Mouse (Mus musculus) heart, postnatal 0 days (tissue): ENCODE measurements around the gene Pcid2. TPM values are rescaled to one million over a fixed set of nuclear protein-coding genes. Genes with fewer than 3 reads are reported as not detected.
A peak's percentile ranks its signal among the peaks of the same experiment; 100 is the strongest.

Experiments
- ATAC-seq: fragments of 200-750 bp; cut with Nextera tagmentation; 2 replicates; pipeline ENCODE4 v1.8.0; 2017; ENCODE audit warnings: low read depth, moderate number of reproducible peaks, moderate library complexity; ENCODE audit not compliant: insufficient read depth
- DNase-seq: peaks from one replicate; pipeline ENCODE4 v3.0.0-alpha.2; 2016; ENCODE audit warnings: low spot score
- H3K27ac ChIP-seq: fragments of 300-500 bp; sonication (generic); 2 replicates; pipeline ENCODE4 v1.5.1; 2014; ENCODE audit warnings: low read depth, mild to moderate bottlenecking
- H3K27me3 ChIP-seq: fragments of 300-500 bp; sonication (generic); 2 replicates; pipeline ENCODE4 v1.6.1; 2014; ENCODE audit warnings: low read length, mixed read lengths; ENCODE audit not compliant: control insufficient read depth, insufficient read depth
- H3K36me3 ChIP-seq: fragments of 300-500 bp; sonication (generic); replicated peaks from 2 replicates; pipeline ENCODE4 v1.6.1; 2014; ENCODE audit warnings: low read length, mixed read lengths; ENCODE audit not compliant: control insufficient read depth, insufficient read depth
- H3K4me1 ChIP-seq: fragments of 300-500 bp; sonication (generic); 2 replicates; pipeline ENCODE4 v1.6.1; 2014; ENCODE audit warnings: antibody characterized with exemption; ENCODE audit not compliant: control insufficient read depth, insufficient read depth
- H3K4me2 ChIP-seq: fragments of 300-500 bp; sonication (generic); 2 replicates; pipeline ENCODE4 v1.6.1; 2014; ENCODE audit warnings: low read depth, mild to moderate bottlenecking, low read length, moderate library complexity
- H3K4me3 ChIP-seq: fragments of 300-500 bp; sonication (generic); 2 replicates; pipeline ENCODE4 v1.5.1; 2014; ENCODE audit warnings: low read depth, low read length
- H3K9ac ChIP-seq: fragments of 300-500 bp; sonication (generic); replicated peaks from 2 replicates; pipeline ENCODE4 v1.6.1; 2014; ENCODE audit warnings: low read depth, low read length, mixed read lengths
- H3K9me3 ChIP-seq: fragments of 300-500 bp; sonication (generic); replicated peaks from 2 replicates; pipeline ENCODE4 v1.6.1; 2016; ENCODE audit warnings: low read length; ENCODE audit not compliant: control insufficient read depth
- CTCF ChIP-seq: IDR thresholded peaks from 2 replicates; pipeline ENCODE4 v1.5.1; 2016; ENCODE audit warnings: antibody characterized with exemption, control low read depth, low read depth
- EP300 ChIP-seq: IDR thresholded peaks from 2 replicates; pipeline ENCODE4 v1.6.1; 2016; ENCODE audit warnings: antibody characterized with exemption, low read depth
- WGBS: fragments of 180-500 bp; shearing (Covaris S2); extraction: QIAGEN DNeasy Blood & Tissue Kit; methylation state at CpG from one replicate; pipeline ENCODE4 v1.1.7; 2014; 5-methylcytosine and 5-hydroxymethylcytosine counted together
- polyA plus RNA-seq: library from polyadenylated mRNA; unstranded; fragments of >200 nt; fragmentation: Nextera tagmentation; extraction: Ambion mirVana; gene quantifications from 2 replicates; pipeline ENCODE4 v1.2.1, GENCODE M21; 2015
- total RNA-seq: library from RNA; depleted of rRNA; stranded (reverse); fragments of >200 nt; gene quantifications from 2 replicates; pipeline ENCODE4 v1.2.3, GENCODE M21; 2014; ENCODE audit warnings: low replicate concordance; rRNA removed

Pcid2 gene
- total RNA-seq: 8.2 and 13.1 TPM in 2 replicates
- polyA plus RNA-seq: 12.4 TPM in 2 replicates

GRCm38 (mm10) chr8:13105087-13105881, at the start of gene Pcid2, which contains the start of gene Cul4a:
Gene Pcid2, minus strand, starts transcription at chr8:13105459.
Gene Cul4a, plus strand, starts transcription at chr8:13105621.
- Histone ChIP-seq H3K36me3 (no peaks in the 10 kb centered on the region), H3K4me2 (peak within 1 kb of the TSS; percentile 98), H3K27ac (peak within 1 kb of the TSS; percentile 95), H3K4me3 (peak within 1 kb of the TSS; percentile 88), H3K9ac (peak within 1 kb of the TSS; percentile 97), H3K9me3 (no peaks in the 10 kb centered on the region), H3K4me1 (peaks cover 23% of the 10 kb centered on the region), H3K27me3 (no peaks in the 10 kb centered on the region)
- TF ChIP-seq CTCF (peak; percentile 64), EP300 (no peak)
- peak; percentile 95 for ATAC-seq
- peak; percentile 96 for DNase-seq
- under 1% methylated on average over 76 of the region's 87 CpGs for WGBS

- no peak overlapping the region for H3K9ac ChIP-seq
- no peaks in the 10 kb centered on the region for H3K27me3 ChIP-seq
- 72% methylated on average over 9 of the region's 9 CpGs for WGBS
- no peak for DNase-seq
- ATAC-seq: no peak
- TF ChIP-seq CTCF: no peak
- no peak for TF ChIP-seq EP300
- no peak overlapping the region for H3K27ac ChIP-seq
- peaks cover 4% of the 10 kb centered on the region; the same call in 1 of the 2 replicates for H3K4me1 ChIP-seq
- peaks cover 11% of the 10 kb centered on the region for H3K36me3 ChIP-seq
- H3K9me3 ChIP-seq: no peaks in the 10 kb centered on the region
- no peak overlapping the region for H3K4me2 ChIP-seq
- H3K4me3 ChIP-seq: no peak overlapping the region
These were observed 48.8 kb upstream of the Pcid2 start for GRCm38 (mm10) chr8:13154099-13154498.

DNA sequence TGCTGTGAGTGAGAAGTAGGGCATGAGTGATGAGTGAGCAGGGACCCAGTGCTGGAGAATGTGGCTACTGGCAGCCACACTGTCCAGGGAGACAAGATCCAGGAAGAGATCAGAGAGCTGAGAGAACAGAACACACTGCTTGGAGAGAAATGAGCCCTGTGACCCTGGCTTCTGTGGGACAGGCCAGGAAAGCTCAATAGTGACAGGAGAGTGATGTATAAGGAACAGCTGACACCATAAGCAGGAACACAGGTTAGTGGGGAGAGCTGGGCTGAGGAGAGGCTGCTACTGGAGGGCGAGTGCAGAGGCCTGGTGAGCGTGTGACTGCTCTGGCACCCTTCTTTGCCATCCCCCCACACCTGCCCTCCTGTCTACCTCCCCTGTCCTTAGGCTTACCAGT, 45.7 kb upstream of the Pcid2 start:
- no peaks in the 10 kb centered on the region for H3K9me3 ChIP-seq
- H3K4me2 ChIP-seq: no peak overlapping the region
- DNase-seq (no peak), ATAC-seq (no peak)
- no peaks in the 10 kb centered on the region for H3K4me1 ChIP-seq
- H3K27ac ChIP-seq: no peak overlapping the region
- 78% methylated on average over 2 of the region's 2 CpGs for WGBS
- H3K9ac ChIP-seq: no peak overlapping the region
- TF ChIP-seq EP300: no peak
- no peak for TF ChIP-seq CTCF
- H3K36me3 ChIP-seq: peaks cover 39% of the 10 kb centered on the region
- H3K4me3 ChIP-seq: no peak overlapping the region
- no peaks in the 10 kb centered on the region for H3K27me3 ChIP-seq

- no peak overlapping the region for H3K4me2 ChIP-seq
- H3K27ac ChIP-seq: no peak overlapping the region
- H3K4me3 ChIP-seq: no peak overlapping the region
- no peaks in the 10 kb centered on the region for H3K9me3 ChIP-seq
- H3K9ac ChIP-seq: no peak overlapping the region
- WGBS: 69% methylated on average over 5 of the region's 5 CpGs
- H3K4me1 ChIP-seq: no peaks in the 10 kb centered on the region
- peaks cover 49% of the 10 kb centered on the region for H3K36me3 ChIP-seq
- TF ChIP-seq CTCF (no peak), EP300 (no peak)
- no peak for ATAC-seq
- no peak for DNase-seq
- no peaks in the 10 kb centered on the region for H3K27me3 ChIP-seq
These were observed 44.6 kb upstream of the Pcid2 start for GRCm38 (mm10) chr8:13149866-13150265.

GRCm38 (mm10) chr8:13149287-13149686, 44.0 kb upstream of the Pcid2 start:
- no peak for ATAC-seq
- peaks cover 54% of the 10 kb centered on the region for H3K36me3 ChIP-seq
- 96% methylated on average over 2 of the region's 2 CpGs for WGBS

More at GRCm38 (mm10) chr8:13149287-13149686, 44.0 kb upstream of the Pcid2 start:
- no peak overlapping the region for H3K4me2 ChIP-seq
- H3K4me3 ChIP-seq: no peak overlapping the region
- H3K4me1 ChIP-seq: no peaks in the 10 kb centered on the region
- H3K27me3 ChIP-seq: no peaks in the 10 kb centered on the region
- H3K9ac ChIP-seq: no peak overlapping the region
- TF ChIP-seq EP300 (no peak), CTCF (no peak)
- no peak overlapping the region for H3K27ac ChIP-seq
- DNase-seq: no peak
- no peaks in the 10 kb centered on the region for H3K9me3 ChIP-seq
